Mouse (Mus musculus) embryonic fibroblast, embryonic 13.5 days (primary cell): ENCODE data around the gene Fes. TPM values are rescaled to one million over a fixed set of nuclear protein-coding genes. Genes with fewer than 3 reads are reported as not detected.

Experiments used
- H3K27ac ChIP-seq: 2 replicates; pipeline ENCODE4 v1.5.1; 2012; ENCODE audit warnings: low read length, control low read depth, inconsistent platforms; ENCODE audit not compliant: insufficient read depth
- H3K4me1 ChIP-seq: 2 replicates; pipeline ENCODE4 v1.6.1; 2011; ENCODE audit warnings: low read length; ENCODE audit not compliant: control insufficient read depth, insufficient read depth
- H3K4me3 ChIP-seq: 2 replicates; pipeline ENCODE4 v1.5.1; 2011; ENCODE audit warnings: mild to moderate bottlenecking, control low read depth, low read length; ENCODE audit not compliant: insufficient read depth
- CTCF ChIP-seq: IDR thresholded peaks from 2 replicates; pipeline ENCODE4 v1.5.1; 2011; ENCODE audit warnings: mild to moderate bottlenecking, control low read depth, low read length, moderate library complexity, borderline replicate concordance; ENCODE audit not compliant: insufficient read depth
- POLR2A ChIP-seq: IDR thresholded peaks from 2 replicates; pipeline ENCODE4 v1.6.1; 2011; ENCODE audit warnings: low read depth, mild to moderate bottlenecking, control low read depth, low read length, moderate library complexity
- polyA plus RNA-seq: library from polyadenylated mRNA; stranded (reverse); fragments of >200 nt; gene quantifications from 2 replicates; pipeline ENCODE4 v1.2.4, GENCODE M21; 2011; ENCODE audit warnings: low read depth; ENCODE audit not compliant: missing spikeins, insufficient read length

The Fes gene
- polyA plus RNA-seq, 1 experiment, result 7.5 TPM

GRCm38 (mm10) chr7:80347670-80348586 lies 39.8 kb downstream of the Fes start:
- Histone ChIP-seq H3K4me1 (peaks cover 13% of the 10 kb centered on the region), H3K4me3 (no peak overlapping the region), H3K27ac (0 out of 2 replicates have a peak overlapping the region, but pooled peaks have one; percentile 25)
- no peak for TF ChIP-seq POLR2A
- TF ChIP-seq CTCF, result no peak

- peaks cover 13% of the 10 kb centered on the region for H3K4me1 ChIP-seq
- H3K4me3 ChIP-seq, result no peak overlapping the region
- TF ChIP-seq POLR2A (no peak), CTCF (no peak)
- H3K27ac ChIP-seq, result no peak overlapping the region
Observed at GRCm38 (mm10) chr7:80346830-80347229, 40.9 kb downstream of the Fes start.

GRCm38 (mm10) chr7:80346173-80346572 lies 41.6 kb downstream of the Fes start:
- Histone ChIP-seq H3K4me1 (peaks cover 13% of the 10 kb centered on the region), H3K4me3 (no peak overlapping the region), H3K27ac (no peak overlapping the region)
- no peak for TF ChIP-seq POLR2A
- TF ChIP-seq CTCF, result no peak

GRCm38 (mm10) chr7:80343270-80344018 lies 44.3 kb downstream of the Fes start:
- Histone ChIP-seq H3K4me3 (peak overlapping the region; percentile 49), H3K4me1 (peaks cover 16% of the 10 kb centered on the region), H3K27ac (no peak overlapping the region)
- TF ChIP-seq POLR2A, result no peak
- no peak for TF ChIP-seq CTCF

- Histone ChIP-seq H3K27ac (no peak within 1 kb of the TSS), H3K4me3 (peak within 1 kb of the TSS; percentile 49), H3K4me1 (peaks cover 14% of the 10 kb centered on the region)
- TF ChIP-seq POLR2A, result peak; percentile 92
- 0 out of 2 replicates have a peak, but pooled peaks have one; percentile 22 for TF ChIP-seq CTCF
Observed at GRCm38 (mm10) chr7:80342858-80343257, 44.9 kb downstream of the Fes start, which contains the start of gene Hddc3. Gene Hddc3 (plus strand): TSS chr7:80343104.

GRCm38 (mm10) chr7:80341793-80342192 lies 46.0 kb downstream of the Fes start:
- TF ChIP-seq CTCF, result no peak
- TF ChIP-seq POLR2A, result no peak
- H3K4me1 ChIP-seq, result peaks cover 6% of the 10 kb centered on the region
- H3K4me3 ChIP-seq, result no peak overlapping the region
- H3K27ac ChIP-seq, result no peak overlapping the region

GRCm38 (mm10) chr7:80340793-80341192 lies 47.0 kb downstream of the Fes start, which contains the start of gene Unc45a:
Gene Unc45a (minus strand): TSS chr7:80341005.
- TF ChIP-seq CTCF (peak; percentile 56; the same call in 1 of the 2 replicates), POLR2A (no peak)

GRCm38 (mm10) chr7:80339793-80340628 lies 47.7 kb downstream of the Fes start:
- H3K4me1 ChIP-seq, result peaks cover 6% of the 10 kb centered on the region
- TF ChIP-seq CTCF (0 out of 2 replicates have a peak, but pooled peaks have one; percentile 13), POLR2A (peak; percentile 82)
- H3K27ac ChIP-seq, result peak overlapping the region; percentile 48; the same call in 1 of the 2 replicates
- peak overlapping the region; percentile 82 for H3K4me3 ChIP-seq

More at GRCm38 (mm10) chr7:80340793-80341192, 47.0 kb downstream of the Fes start, which contains the start of gene Unc45a:
- Histone ChIP-seq H3K4me1 (peaks cover 6% of the 10 kb centered on the region), H3K27ac (peak within 1 kb of the TSS; percentile 48; the same call in 1 of the 2 replicates), H3K4me3 (peak within 1 kb of the TSS; percentile 82)
